Mouse (Mus musculus) fat pad, adult 2 months (tissue): ENCODE measurements around the gene Trib2.

Source experiments
- DNase-seq: peaks from one replicate; pipeline ENCODE4 v3.0.0-alpha.2; 2011; ENCODE audit warnings: low read depth, low spot score; ENCODE audit errors: extremely low read depth

The Trib2 gene

GRCm38 (mm10) chr12:15814249-15815081 lies 2.3 kb downstream of the Trib2 start:
- DNase-seq = no peak

- no peak for DNase-seq
Measured at GRCm38 (mm10) chr12:15813819-15814165, 2.9 kb downstream of the Trib2 start.

GRCm38 (mm10) chr12:15813133-15813818 lies 3.4 kb downstream of the Trib2 start:
- no peak for DNase-seq

- DNase-seq = no peak
Measured at GRCm38 (mm10) chr12:15812139-15812962, 4.4 kb downstream of the Trib2 start.

- no peak for DNase-seq
Measured at GRCm38 (mm10) chr12:15811682-15812081, 5.0 kb downstream of the Trib2 start.

- DNase-seq = no peak
Measured at GRCm38 (mm10) chr12:15810926-15811325, 5.8 kb downstream of the Trib2 start.

- DNase-seq = no peak
Measured at GRCm38 (mm10) chr12:15809657-15810056, 7.1 kb downstream of the Trib2 start.

- no peak for DNase-seq
Measured at GRCm38 (mm10) chr12:15809249-15809648, 7.5 kb downstream of the Trib2 start.

GRCm38 (mm10) chr12:15808186-15808800 lies 8.4 kb downstream of the Trib2 start:
- DNase-seq = no peak

GRCm38 (mm10) chr12:15804931-15805331 lies 11.8 kb downstream of the Trib2 start:
- DNase-seq = peak; percentile 95

GRCm38 (mm10) chr12:15803936-15804438 lies 12.7 kb downstream of the Trib2 start:
- no peak for DNase-seq

- no peak for DNase-seq
Measured at GRCm38 (mm10) chr12:15801571-15801930, 15.2 kb downstream of the Trib2 start.

- peak; percentile 78 for DNase-seq
Measured at GRCm38 (mm10) chr12:15800914-15801570, 15.7 kb downstream of the Trib2 start.

- DNase-seq = no peak
Measured at GRCm38 (mm10) chr12:15800196-15800913, 16.4 kb downstream of the Trib2 start.

- DNase-seq = no peak
Measured at GRCm38 (mm10) chr12:15798019-15798418, 18.7 kb downstream of the Trib2 start.

GRCm38 (mm10) chr12:15795886-15796285 lies 20.8 kb downstream of the Trib2 start:
- DNase-seq = no peak

GRCm38 (mm10) chr12:15793336-15793735 lies 23.4 kb downstream of the Trib2 start:
- DNase-seq = no peak

- no peak for DNase-seq
Measured at GRCm38 (mm10) chr12:15790181-15790580, 26.5 kb downstream of the Trib2 start.

GRCm38 (mm10) chr12:15777047-15777446 lies 39.7 kb downstream of the Trib2 start:
- DNase-seq = no peak

GRCm38 (mm10) chr12:15771686-15772085 lies 45.0 kb downstream of the Trib2 start:
- no peak for DNase-seq
